Mouse (Mus musculus) mature B cell (primary cell): ENCODE measurements around the gene Cntnap1.
"Not testable (repeated sequence)": the region's sequence is repeated elsewhere in the genome, so short reads cannot be mapped to it uniquely, and the experiment has no call there.

ENCODE experiments used
- in situ Hi-C: fragments of 300-500 bp; cut with MboI; formaldehyde crosslinking; loops from 2 replicates; pipeline ENCODE4 v1.14.3; 2019

Gene Cntnap1

GRCm38 (mm10) chr11:101170354-101170810 lies at the start of gene Cntnap1:
Gene Cntnap1 (plus strand): TSS chr11:101170523.
- in situ Hi-C loops: no loop called here

GRCm38 (mm10) chr11:101120545-101121188 lies 49.7 kb upstream of the Cntnap1 start:
- in situ Hi-C loops: no loop called here

GRCm38 (mm10) chr11:101124494-101124893 lies 45.8 kb upstream of the Cntnap1 start:
- in situ Hi-C loops: not testable (repeated sequence)

GRCm38 (mm10) chr11:101125008-101125407 lies 45.3 kb upstream of the Cntnap1 start:
- in situ Hi-C loops: not testable (repeated sequence)

- in situ Hi-C loops: no loop called here
These were observed 43.2 kb upstream of the Cntnap1 start for GRCm38 (mm10) chr11:101127075-101127474.

- in situ Hi-C loops: no loop called here
These were observed 41.2 kb upstream of the Cntnap1 start for GRCm38 (mm10) chr11:101128996-101129577.

- in situ Hi-C loops: no loop called here
These were observed 40.1 kb upstream of the Cntnap1 start for GRCm38 (mm10) chr11:101130056-101130756.

GRCm38 (mm10) chr11:101131187-101131586 lies 39.1 kb upstream of the Cntnap1 start:
- in situ Hi-C loops: no loop called here

GRCm38 (mm10) chr11:101131701-101132100 lies 38.6 kb upstream of the Cntnap1 start:
- in situ Hi-C loops: no loop called here

GRCm38 (mm10) chr11:101133037-101133436 lies 37.3 kb upstream of the Cntnap1 start:
- in situ Hi-C loops: no loop called here

GRCm38 (mm10) chr11:101134217-101134865 lies 36.0 kb upstream of the Cntnap1 start:
- in situ Hi-C loops: no loop called here

- in situ Hi-C loops: no loop called here
These were observed 33.3 kb upstream of the Cntnap1 start for GRCm38 (mm10) chr11:101137000-101137399.

- in situ Hi-C loops: no loop called here
These were observed 31.7 kb upstream of the Cntnap1 start for GRCm38 (mm10) chr11:101138536-101139181.

GRCm38 (mm10) chr11:101140164-101140819 lies 30.0 kb upstream of the Cntnap1 start:
- in situ Hi-C loops: no loop called here

- in situ Hi-C loops: no loop called here
These were observed 29.2 kb upstream of the Cntnap1 start for GRCm38 (mm10) chr11:101141088-101141487.

GRCm38 (mm10) chr11:101142215-101142967 lies 27.9 kb upstream of the Cntnap1 start:
- in situ Hi-C loops: no loop called here

- in situ Hi-C loops: no loop called here
These were observed 26.7 kb upstream of the Cntnap1 start for GRCm38 (mm10) chr11:101143338-101144225.

- in situ Hi-C loops: no loop called here
These were observed 23.9 kb upstream of the Cntnap1 start for GRCm38 (mm10) chr11:101146377-101146776.

- in situ Hi-C loops: no loop called here
These were observed 21.6 kb upstream of the Cntnap1 start for GRCm38 (mm10) chr11:101148751-101149150.
